Mouse (Mus musculus): ENCODE measurements around the gene Vwa3b. TPM values are rescaled to one million over a fixed set of nuclear protein-coding genes. Genes with fewer than 3 reads are reported as not detected.

Vwa3b gene
- polyA plus RNA-seq, 1 experiment from 2014 or later = 0.34 TPM

- Histone ChIP-seq H3K36me3 (ENCODE audit: control insufficient read depth, insufficient read depth, low read length) (no peaks in the 10 kb centered on the region), H3K4me2 (ENCODE audit: low read length) (no peak overlapping the region), H3K9me3 (ENCODE audit: control insufficient read depth, low read length) (no peaks in the 10 kb centered on the region), H3K4me3 (replicated peaks; ENCODE audit: low read depth, low read length) (no peak overlapping the region), H3K27ac (replicated peaks; ENCODE audit: low read depth, low read length) (no peak overlapping the region), H3K27me3 (ENCODE audit: control insufficient read depth, insufficient read depth, low read length) (no peaks in the 10 kb centered on the region), H3K4me1 (ENCODE audit: control insufficient read depth, insufficient read depth, low read length) (0 out of 2 replicates have a peak, but pooled peaks cover 3% of the 10 kb centered on the region), H3K9ac (replicated peaks; ENCODE audit: low read length) (no peak overlapping the region)
- ATAC-seq (ENCODE audit: low FRiP score, low TSS enrichment) (no peak), DNase-seq (no peak)
- WGBS = 70% methylated on average over 5 of the region's 5 CpGs
Observed at GRCm38 (mm10) chr1:37060856-37061255, 34.5 kb downstream of the Vwa3b start.

GRCm38 (mm10) chr1:37063053-37063452 is 36.7 kb downstream of the Vwa3b start:
- H3K9me3 ChIP-seq (ENCODE audit: control insufficient read depth, low read length) = no peaks in the 10 kb centered on the region
- H3K27ac ChIP-seq (replicated peaks; ENCODE audit: low read depth, low read length) = no peak overlapping the region
- ATAC-seq (ENCODE audit: low FRiP score, low TSS enrichment) = no peak
- no peak overlapping the region for H3K4me2 ChIP-seq (ENCODE audit: low read length)
- no peak for DNase-seq
- H3K4me1 ChIP-seq (ENCODE audit: control insufficient read depth, insufficient read depth, low read length) = 0 out of 2 replicates have a peak, but pooled peaks cover 3% of the 10 kb centered on the region
- H3K4me3 ChIP-seq (replicated peaks; ENCODE audit: low read depth, low read length) = no peak overlapping the region
- H3K27me3 ChIP-seq (ENCODE audit: control insufficient read depth, insufficient read depth, low read length) = no peaks in the 10 kb centered on the region
- H3K36me3 ChIP-seq (ENCODE audit: control insufficient read depth, insufficient read depth, low read length) = no peaks in the 10 kb centered on the region
- WGBS = 89% methylated on average over 5 of the region's 5 CpGs
- H3K9ac ChIP-seq (replicated peaks; ENCODE audit: low read length) = no peak overlapping the region

- Histone ChIP-seq H3K4me2 (ENCODE audit: low read length) (no peak overlapping the region), H3K4me1 (ENCODE audit: control insufficient read depth, insufficient read depth, low read length) (0 out of 2 replicates have a peak, but pooled peaks cover 3% of the 10 kb centered on the region), H3K27me3 (ENCODE audit: control insufficient read depth, insufficient read depth, low read length) (no peaks in the 10 kb centered on the region), H3K4me3 (replicated peaks; ENCODE audit: low read depth, low read length) (no peak overlapping the region), H3K9ac (replicated peaks; ENCODE audit: low read length) (no peak overlapping the region), H3K36me3 (ENCODE audit: control insufficient read depth, insufficient read depth, low read length) (no peaks in the 10 kb centered on the region), H3K27ac (replicated peaks; ENCODE audit: low read depth, low read length) (no peak overlapping the region), H3K9me3 (ENCODE audit: control insufficient read depth, low read length) (no peaks in the 10 kb centered on the region)
- no peak for ATAC-seq (ENCODE audit: low FRiP score, low TSS enrichment)
- peak; percentile 27 for DNase-seq
- WGBS = 69% methylated on average over 4 of the region's 4 CpGs
Observed at GRCm38 (mm10) chr1:37063841-37064240, 37.4 kb downstream of the Vwa3b start.

- Histone ChIP-seq H3K9me3 (ENCODE audit: control insufficient read depth, low read length) (no peaks in the 10 kb centered on the region), H3K27ac (replicated peaks; ENCODE audit: low read depth, low read length) (no peak overlapping the region), H3K4me1 (ENCODE audit: control insufficient read depth, insufficient read depth, low read length) (0 out of 2 replicates have a peak, but pooled peaks cover 3% of the 10 kb centered on the region), H3K36me3 (ENCODE audit: control insufficient read depth, insufficient read depth, low read length) (no peaks in the 10 kb centered on the region), H3K9ac (replicated peaks; ENCODE audit: low read length) (no peak overlapping the region), H3K4me2 (ENCODE audit: low read length) (no peak overlapping the region), H3K27me3 (ENCODE audit: control insufficient read depth, insufficient read depth, low read length) (no peaks in the 10 kb centered on the region), H3K4me3 (replicated peaks; ENCODE audit: low read depth, low read length) (no peak overlapping the region)
- WGBS = 91% methylated on average over 11 of the region's 11 CpGs
- ATAC-seq (ENCODE audit: low FRiP score, low TSS enrichment) = no peak
- no peak for DNase-seq
Observed at GRCm38 (mm10) chr1:37065658-37066412, 39.4 kb downstream of the Vwa3b start.

GRCm38 (mm10) chr1:37075759-37076158 is 49.4 kb downstream of the Vwa3b start:
- DNase-seq (no peak), ATAC-seq (ENCODE audit: low FRiP score, low TSS enrichment) (no peak)
- no peak overlapping the region for H3K4me3 ChIP-seq (replicated peaks; ENCODE audit: low read depth, low read length)
- H3K36me3 ChIP-seq (ENCODE audit: control insufficient read depth, insufficient read depth, low read length) = no peaks in the 10 kb centered on the region
- no peaks in the 10 kb centered on the region for H3K9me3 ChIP-seq (ENCODE audit: control insufficient read depth, low read length)
- H3K27me3 ChIP-seq (ENCODE audit: control insufficient read depth, insufficient read depth, low read length) = no peaks in the 10 kb centered on the region
- H3K4me2 ChIP-seq (ENCODE audit: low read length) = no peak overlapping the region
- WGBS = 93% methylated on average over 7 of the region's 7 CpGs
- no peak overlapping the region for H3K27ac ChIP-seq (replicated peaks; ENCODE audit: low read depth, low read length)
- no peaks in the 10 kb centered on the region for H3K4me1 ChIP-seq (ENCODE audit: control insufficient read depth, insufficient read depth, low read length)
- H3K9ac ChIP-seq (replicated peaks; ENCODE audit: low read length) = no peak overlapping the region

DNA sequence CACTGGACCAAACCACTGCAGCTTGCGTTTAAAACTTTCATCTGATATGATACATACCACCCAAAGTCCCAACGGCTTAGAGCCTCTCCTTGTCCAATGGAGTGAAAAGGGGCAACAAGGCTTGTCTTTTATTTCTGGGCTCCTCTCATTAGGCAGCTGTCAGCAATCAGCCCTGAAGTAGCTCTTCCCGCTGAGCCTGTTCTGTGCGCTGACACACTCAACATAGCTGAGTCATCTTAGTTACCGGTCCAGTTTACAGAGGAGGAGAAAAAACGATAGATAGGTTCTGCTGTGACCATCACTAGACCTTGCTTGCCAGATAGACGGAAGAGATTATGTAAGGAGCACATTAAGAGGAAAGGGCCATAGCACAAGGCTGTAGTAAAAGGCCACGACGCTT is 50.9 kb downstream of the Vwa3b start:
- DNase-seq = no peak
- no peak for ATAC-seq (ENCODE audit: low FRiP score, low TSS enrichment)
- WGBS = 84% methylated on average over 9 of the region's 9 CpGs

DNA sequence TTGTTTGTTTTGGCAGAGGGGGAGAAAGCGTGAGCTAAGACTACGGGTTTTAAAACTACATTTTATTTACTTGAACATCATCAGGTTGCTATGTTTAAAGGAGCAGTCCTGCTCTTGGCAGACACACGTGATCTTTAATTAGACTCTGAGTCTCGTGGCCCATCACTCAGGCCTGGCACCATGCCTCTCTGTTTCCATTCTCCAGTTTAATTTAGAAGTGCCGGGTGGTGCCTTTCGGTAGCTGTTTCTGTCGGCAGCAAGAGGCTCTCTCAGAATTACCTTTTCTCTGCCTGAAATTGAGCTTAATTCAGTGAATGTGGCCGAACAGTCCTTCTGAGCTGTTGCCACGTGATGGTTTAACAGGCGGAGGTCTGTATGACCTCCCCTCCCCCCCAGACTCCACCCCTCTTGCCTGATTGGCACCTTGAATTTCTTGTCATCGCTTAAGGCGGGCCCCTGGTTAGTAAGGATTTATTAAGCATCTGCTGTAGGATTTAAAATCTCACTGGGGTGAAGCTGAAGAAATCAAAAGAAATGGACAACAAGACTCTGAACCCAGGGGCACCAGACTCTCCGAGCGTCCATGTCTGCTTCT is 51.7 kb downstream of the Vwa3b start:
- Histone ChIP-seq H3K27me3 (ENCODE audit: control insufficient read depth, insufficient read depth, low read length) (no peaks in the 10 kb centered on the region), H3K9me3 (ENCODE audit: control insufficient read depth, low read length) (no peaks in the 10 kb centered on the region), H3K4me2 (ENCODE audit: low read length) (no peak overlapping the region), H3K4me1 (ENCODE audit: control insufficient read depth, insufficient read depth, low read length) (no peaks in the 10 kb centered on the region), H3K36me3 (ENCODE audit: control insufficient read depth, insufficient read depth, low read length) (no peaks in the 10 kb centered on the region), H3K27ac (replicated peaks; ENCODE audit: low read depth, low read length) (no peak overlapping the region), H3K4me3 (replicated peaks; ENCODE audit: low read depth, low read length) (no peak overlapping the region), H3K9ac (replicated peaks; ENCODE audit: low read length) (no peak overlapping the region)
- ATAC-seq (ENCODE audit: low FRiP score, low TSS enrichment) = no peak
- no peak for DNase-seq
- 83% methylated on average over 14 of the region's 14 CpGs for WGBS

More for the DNA sequence above, 50.9 kb downstream of the Vwa3b start:
- H3K4me3 ChIP-seq (replicated peaks; ENCODE audit: low read depth, low read length) = no peak overlapping the region
- H3K9me3 ChIP-seq (ENCODE audit: control insufficient read depth, low read length) = no peaks in the 10 kb centered on the region
- H3K4me2 ChIP-seq (ENCODE audit: low read length) = no peak overlapping the region
- H3K27me3 ChIP-seq (ENCODE audit: control insufficient read depth, insufficient read depth, low read length) = no peaks in the 10 kb centered on the region
- H3K27ac ChIP-seq (replicated peaks; ENCODE audit: low read depth, low read length) = no peak overlapping the region
- no peaks in the 10 kb centered on the region for H3K36me3 ChIP-seq (ENCODE audit: control insufficient read depth, insufficient read depth, low read length)
- no peaks in the 10 kb centered on the region for H3K4me1 ChIP-seq (ENCODE audit: control insufficient read depth, insufficient read depth, low read length)
- no peak overlapping the region for H3K9ac ChIP-seq (replicated peaks; ENCODE audit: low read length)

DNA sequence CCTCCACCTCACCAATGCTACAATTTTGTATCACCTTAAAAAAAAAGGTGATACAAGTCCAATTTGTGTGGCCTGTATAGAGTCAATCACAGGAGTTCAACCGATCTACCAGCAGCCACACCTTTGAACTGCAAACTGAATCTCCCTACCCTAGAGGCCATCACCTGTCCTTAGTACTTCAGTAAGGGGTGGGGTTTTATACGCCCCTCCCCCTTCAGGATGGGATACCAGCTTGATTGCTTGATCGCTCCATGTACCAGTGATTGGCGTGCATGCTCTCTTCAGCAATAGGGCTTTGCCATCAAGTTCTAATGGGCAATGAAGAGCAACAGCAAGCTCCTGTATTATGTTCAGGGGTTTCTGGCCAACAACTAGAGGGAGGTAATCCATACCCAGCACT is 54.0 kb downstream of the Vwa3b start:
- H3K4me1 ChIP-seq (ENCODE audit: control insufficient read depth, insufficient read depth, low read length) = no peaks in the 10 kb centered on the region
- no peak overlapping the region for H3K27ac ChIP-seq (replicated peaks; ENCODE audit: low read depth, low read length)
- H3K4me2 ChIP-seq (ENCODE audit: low read length) = no peak overlapping the region
- H3K9me3 ChIP-seq (ENCODE audit: control insufficient read depth, low read length) = no peaks in the 10 kb centered on the region
- WGBS = 85% methylated on average over 4 of the region's 4 CpGs
- no peak overlapping the region for H3K9ac ChIP-seq (replicated peaks; ENCODE audit: low read length)
- ATAC-seq (ENCODE audit: low FRiP score, low TSS enrichment) (no peak), DNase-seq (no peak)
- H3K27me3 ChIP-seq (ENCODE audit: control insufficient read depth, insufficient read depth, low read length) = no peaks in the 10 kb centered on the region
- H3K36me3 ChIP-seq (ENCODE audit: control insufficient read depth, insufficient read depth, low read length) = no peaks in the 10 kb centered on the region
- H3K4me3 ChIP-seq (replicated peaks; ENCODE audit: low read depth, low read length) = no peak overlapping the region
